In genomic region chr4:29480384-29481092, GRCm38 (mm10) we compare ENCODE assay signal across 20 mouse cellular contexts.
DNase-seq lines count a peak whose midpoint lies in the region; ATAC-seq and TF ChIP-seq lines count a peak whose summit lies in the region.
"Had no signal": no experiment of that assay in that cellular context is flagged by ENCODE, and none has a peak within 500 bp of the region (broad histone marks: within the 10 kb centered on the region; RNA-seq: fewer than 3 reads in every experiment).

No protein-coding gene starts in this region.

- no peak overlapping the region for H3K4me3 ChIP-seq in kidney, embryonic 16.5 days (ENCODE audit: low read length)
- H3K4me3 ChIP-seq in limb, embryonic 13.5 days, result no peak overlapping the region
- H3K4me3 ChIP-seq in midbrain, postnatal 0 days (ENCODE audit: low read depth, low read length), result no peak overlapping the region
- H3K4me3 ChIP-seq: embryonic facial prominence, embryonic 15.5 days; erythroblast, embryonic 14.5 days; forebrain, embryonic 10.5 days; gastrocnemius, adult 2 months; heart, embryonic 13.5 days had no signal

- no peak overlapping the region for H3K4me2 ChIP-seq in kidney, embryonic 16.5 days (replicated peaks; ENCODE audit: low read depth, low read length)
- H3K4me2 ChIP-seq in limb, embryonic 13.5 days (replicated peaks), result no peak overlapping the region
- H3K4me2 ChIP-seq in midbrain, postnatal 0 days (ENCODE audit: low read depth, low read length, poor library complexity, severe bottlenecking), result no peak overlapping the region
- H3K4me2 ChIP-seq: embryonic facial prominence, embryonic 15.5 days; heart, embryonic 13.5 days had no signal

- peak; percentile 54; the same call in 1 of the 2 replicates for ATAC-seq in kidney, embryonic 16.5 days (ENCODE audit: low FRiP score, low TSS enrichment)
- peak; percentile 52; the same call in 1 of the 2 replicates for ATAC-seq in limb, embryonic 13.5 days (ENCODE audit: low FRiP score, low read depth)
- no peak for ATAC-seq in midbrain, postnatal 0 days (ENCODE audit: low FRiP score)
- ATAC-seq: forebrain, embryonic 14.5 days had no signal

- H3K4me1 ChIP-seq in kidney, embryonic 16.5 days (ENCODE audit: insufficient read depth, low read length), result no peaks in the 10 kb centered on the region
- H3K4me1 ChIP-seq in limb, embryonic 13.5 days, result peaks cover 11% of the 10 kb centered on the region; the same call in 1 of the 2 replicates
- no peaks in the 10 kb centered on the region for H3K4me1 ChIP-seq in midbrain, postnatal 0 days (ENCODE audit: insufficient read depth, low read length)
- H3K4me1 ChIP-seq: embryonic facial prominence, embryonic 15.5 days; forebrain, embryonic 10.5 days; heart, embryonic 13.5 days had no signal

- DNase-seq in kidney, postnatal 10 days, result no peak
- DNase-seq in Muller cell, postnatal 12 days (ENCODE audit: inconsistent ontology term), result peak; percentile 25
- DNase-seq in hindlimb bud, embryonic 11.5 days (ENCODE audit: extremely low spot score, low read depth, low spot score), result peak; percentile 31
- no peak for DNase-seq in cerebellum, adult 9-11 months
- no peak for DNase-seq in cerebellum, adult 11 months
- no peak for DNase-seq in midbrain, postnatal 0 days (ENCODE audit: low spot score)
- DNase-seq: adrenal gland, postnatal 10 days; cerebellum, adult 11-12 months; cerebellum, adult 9-10 months; cerebellum, postnatal 36 days; gastrocnemius, adult 2 months; gastrocnemius, postnatal 25 days; heart, postnatal 36 days had no signal

- H3K27me3 ChIP-seq in kidney, embryonic 16.5 days (ENCODE audit: insufficient read depth, low read length), result no peaks in the 10 kb centered on the region
- no peaks in the 10 kb centered on the region for H3K27me3 ChIP-seq in limb, embryonic 13.5 days
- no peaks in the 10 kb centered on the region for H3K27me3 ChIP-seq in midbrain, postnatal 0 days (ENCODE audit: insufficient read depth, low read length)
- H3K27me3 ChIP-seq: embryonic facial prominence, embryonic 15.5 days; heart, embryonic 13.5 days had no signal

- no peak for TF ChIP-seq CTCF in midbrain, postnatal 0 days (IDR thresholded peaks at IDR 0.05)

- H3K9ac ChIP-seq in kidney, embryonic 16.5 days (replicated peaks; ENCODE audit: low read length), result no peak overlapping the region
- H3K9ac ChIP-seq in limb, embryonic 13.5 days, result no peak overlapping the region
- no peak overlapping the region for H3K9ac ChIP-seq in midbrain, postnatal 0 days (replicated peaks; ENCODE audit: low read length, poor library complexity, severe bottlenecking)
- H3K9ac ChIP-seq: embryonic facial prominence, embryonic 15.5 days; heart, embryonic 13.5 days had no signal

- no peaks in the 10 kb centered on the region for H3K9me3 ChIP-seq in kidney, embryonic 16.5 days (ENCODE audit: low read length)
- no peaks in the 10 kb centered on the region for H3K9me3 ChIP-seq in limb, embryonic 13.5 days
- no peaks in the 10 kb centered on the region for H3K9me3 ChIP-seq in midbrain, postnatal 0 days (ENCODE audit: low read length)
- H3K9me3 ChIP-seq: embryonic facial prominence, embryonic 15.5 days; forebrain, embryonic 10.5 days; heart, embryonic 13.5 days had no signal

- WGBS in kidney, embryonic 16.5 days, result 44% methylated on average over 2 of the region's 2 CpGs
- 48% methylated on average over 2 of the region's 2 CpGs for WGBS in limb, embryonic 13.5 days
- WGBS in midbrain, postnatal 0 days, result 63% methylated on average over 2 of the region's 2 CpGs

- H3K27ac ChIP-seq in kidney, embryonic 16.5 days (ENCODE audit: low read length), result no peak overlapping the region; the same call in 1 of the 2 replicates
- peak overlapping the region; percentile 39; the same call in 1 of the 2 replicates for H3K27ac ChIP-seq in limb, embryonic 13.5 days
- no peak overlapping the region for H3K27ac ChIP-seq in midbrain, postnatal 0 days (ENCODE audit: low read depth, low read length)
- H3K27ac ChIP-seq: embryonic facial prominence, embryonic 15.5 days; forebrain, embryonic 10.5 days; gastrocnemius, adult 2 months; heart, embryonic 13.5 days had no signal

- no peaks in the 10 kb centered on the region for H3K36me3 ChIP-seq in kidney, embryonic 16.5 days (ENCODE audit: insufficient read depth, low read length)
- H3K36me3 ChIP-seq in limb, embryonic 13.5 days, result no peaks in the 10 kb centered on the region
- no peaks in the 10 kb centered on the region for H3K36me3 ChIP-seq in midbrain, postnatal 0 days (ENCODE audit: insufficient read depth, low read length)
- H3K36me3 ChIP-seq: embryonic facial prominence, embryonic 15.5 days; forebrain, embryonic 10.5 days; heart, embryonic 13.5 days had no signal

Comparison
In these comparisons a context has a peak if more than half of its experiments do, and no peak if none do; other contexts are left out.
1. DNase-seq: peak in Muller cell, postnatal 12 days (single experiment) and hindlimb bud, embryonic 11.5 days (single experiment); none in kidney, postnatal 10 days (single experiment), cerebellum, adult 9-11 months (single experiment), cerebellum, adult 11 months (single experiment) and midbrain, postnatal 0 days (single experiment).